Mouse (Mus musculus): Measurements from ENCODE around the gene Fbln5. TPM values are rescaled to one million over a fixed set of nuclear protein-coding genes. Genes with fewer than 3 reads are reported as not detected.

The Fbln5 gene
- polyA plus RNA-seq (2015; fragmentation: Illumina TruSeq; extraction: RNeasy Lipid Tissue Mini Kit (QIAGEN cat#74804); ENCODE audit: insufficient read depth, low read depth, low replicate concordance): 17.0 TPM

GRCm38 (mm10) chr12:101818608-101819370 is at the start of gene Fbln5:
TSS of gene Fbln5 (minus strand) at chr12:101819055.

GRCm38 (mm10) chr12:101718054-101718754 is 100.7 kb downstream of the Fbln5 start, which contains the start of gene Tc2n:
TSS of gene Tc2n (minus strand) at chr12:101718523.

Other genes starting within 250 kb of the Fbln5 start
- gene Tc2n, start 100.5 kb downstream of the Fbln5 start, polyA plus RNA-seq (2015; fragmentation: Illumina TruSeq; extraction: RNeasy Lipid Tissue Mini Kit (QIAGEN cat#74804); ENCODE audit: insufficient read depth, low read depth, low replicate concordance): 2.1 TPM
- gene Trip11, start 94.2 kb upstream of the Fbln5 start, polyA plus RNA-seq (2015; fragmentation: Illumina TruSeq; extraction: RNeasy Lipid Tissue Mini Kit (QIAGEN cat#74804); ENCODE audit: insufficient read depth, low read depth, low replicate concordance): 6.3 TPM
- 3.0 TPM for gene Atxn3, start 139.2 kb upstream of the Fbln5 start, polyA plus RNA-seq (2015; fragmentation: Illumina TruSeq; extraction: RNeasy Lipid Tissue Mini Kit (QIAGEN cat#74804); ENCODE audit: insufficient read depth, low read depth, low replicate concordance)
- gene Cpsf2, start 156.9 kb upstream of the Fbln5 start, polyA plus RNA-seq (2015; fragmentation: Illumina TruSeq; extraction: RNeasy Lipid Tissue Mini Kit (QIAGEN cat#74804); ENCODE audit: insufficient read depth, low read depth, low replicate concordance): 2.3 TPM